Mouse (Mus musculus): ENCODE results near the gene Gm5157. TPM values are rescaled to one million over a fixed set of nuclear protein-coding genes. Genes with fewer than 3 reads are reported as not detected.
"Not testable (repeated sequence)": the region's sequence is repeated elsewhere in the genome, so short reads cannot be mapped to it uniquely, and the experiment has no call there.

Gene Gm5157
- polyA plus RNA-seq (2011; ENCODE audit: insufficient read depth, insufficient read length, low read depth, missing spikeins) = not detected in 2 replicates

GRCm38 (mm10) chr7:21190323-21190722, at the start of gene Gm5157:
Gene Gm5157 (minus strand): TSS chr7:21190423.
- H3K9me3 ChIP-seq (replicated peaks; ENCODE audit: control insufficient read depth, insufficient read depth, low read length, poor library complexity, severe bottlenecking); H3K9ac ChIP-seq (ENCODE audit: low read depth, poor library complexity, severe bottlenecking); H3K4me3 ChIP-seq (ENCODE audit: low read depth, low read length); H3K36me3 ChIP-seq (ENCODE audit: control insufficient read depth, insufficient read depth, low read length, poor library complexity, severe bottlenecking); H3K4me1 ChIP-seq (ENCODE audit: control insufficient read depth, insufficient read depth, low read length); H3K27ac ChIP-seq (ENCODE audit: insufficient read depth, low read length); H3K27me3 ChIP-seq (ENCODE audit: control insufficient read depth, insufficient read depth, low read length, poor library complexity, severe bottlenecking): not testable (repeated sequence)

DNA sequence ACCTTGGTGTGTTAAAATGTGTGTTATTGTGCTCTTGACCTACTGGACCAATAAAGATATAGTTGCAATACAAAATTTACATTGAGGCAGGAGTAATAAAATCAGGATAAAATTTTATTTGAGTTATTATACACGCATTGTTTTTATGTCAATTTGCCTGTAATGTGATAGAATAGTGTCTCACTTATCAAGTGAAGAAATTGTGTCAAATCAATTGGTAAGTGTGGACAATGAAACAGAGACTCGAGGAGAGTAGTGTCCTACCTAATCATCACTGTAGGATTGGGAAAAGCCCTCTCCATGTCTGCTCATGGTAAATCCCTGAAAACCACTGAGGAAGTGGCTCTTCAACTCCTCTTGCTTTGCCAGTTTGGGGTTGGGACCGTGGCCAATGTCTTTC, 28.3 kb downstream of the Gm5157 start, which contains the start of gene Vmn1r123:
Gene Vmn1r123 (plus strand): TSS at position 301 of the 400 bp plus-strand sequence.
- not testable (repeated sequence) for H3K4me1 ChIP-seq (ENCODE audit: control insufficient read depth, insufficient read depth, low read length); H3K4me3 ChIP-seq (ENCODE audit: low read depth, low read length); H3K27me3 ChIP-seq (ENCODE audit: control insufficient read depth, insufficient read depth, low read length, poor library complexity, severe bottlenecking); H3K9me3 ChIP-seq (replicated peaks; ENCODE audit: control insufficient read depth, insufficient read depth, low read length, poor library complexity, severe bottlenecking); H3K9ac ChIP-seq (ENCODE audit: low read depth, poor library complexity, severe bottlenecking); H3K27ac ChIP-seq (ENCODE audit: insufficient read depth, low read length); H3K36me3 ChIP-seq (ENCODE audit: control insufficient read depth, insufficient read depth, low read length, poor library complexity, severe bottlenecking)

Other genes starting within 250 kb of the Gm5157 start
- gene Vmn1r119, start 178.0 kb downstream of the Gm5157 start, polyA plus RNA-seq (2011; ENCODE audit: insufficient read depth, insufficient read length, low read depth, missing spikeins) = not detected in 2 replicates
- gene Vmn1r120, start 136.6 kb downstream of the Gm5157 start, polyA plus RNA-seq (2011; ENCODE audit: insufficient read depth, insufficient read length, low read depth, missing spikeins) = not detected in 2 replicates
- not detected in 2 replicates for gene Vmn1r121, start 91.9 kb downstream of the Gm5157 start, polyA plus RNA-seq (2011; ENCODE audit: insufficient read depth, insufficient read length, low read depth, missing spikeins)
- gene Vmn1r122, start 56.3 kb downstream of the Gm5157 start, polyA plus RNA-seq (2011; ENCODE audit: insufficient read depth, insufficient read length, low read depth, missing spikeins) = not detected in 2 replicates
- gene Vmn1r123, start 28.2 kb downstream of the Gm5157 start, polyA plus RNA-seq (2011; ENCODE audit: insufficient read depth, insufficient read length, low read depth, missing spikeins) = not detected in 2 replicates
- gene Vmn1r124, start 70.2 kb upstream of the Gm5157 start, polyA plus RNA-seq (2011; ENCODE audit: insufficient read depth, insufficient read length, low read depth, missing spikeins) = not detected in 2 replicates
- not detected in 2 replicates for gene Vmn1r125, start 81.8 kb upstream of the Gm5157 start, polyA plus RNA-seq (2011; ENCODE audit: insufficient read depth, insufficient read length, low read depth, missing spikeins)
- gene Vmn1r126, start 111.0 kb upstream of the Gm5157 start, polyA plus RNA-seq (2011; ENCODE audit: insufficient read depth, insufficient read length, low read depth, missing spikeins) = not detected in 2 replicates
- gene Vmn1r127, start 129.4 kb upstream of the Gm5157 start, polyA plus RNA-seq (2011; ENCODE audit: insufficient read depth, insufficient read length, low read depth, missing spikeins) = not detected in 2 replicates
- not detected in 2 replicates for gene Vmn1r128, start 158.9 kb upstream of the Gm5157 start, polyA plus RNA-seq (2011; ENCODE audit: insufficient read depth, insufficient read length, low read depth, missing spikeins)
- gene Vmn1r129, start 170.9 kb upstream of the Gm5157 start, polyA plus RNA-seq (2011; ENCODE audit: insufficient read depth, insufficient read length, low read depth, missing spikeins) = not detected in 2 replicates
- gene Gm6882, start 242.3 kb upstream of the Gm5157 start, polyA plus RNA-seq (2011; ENCODE audit: insufficient read depth, insufficient read length, low read depth, missing spikeins) = not detected in 2 replicates

All from ES-Bruce4 (cell line).